Mouse (Mus musculus) embryonic facial prominence, embryonic 14.5 days (tissue): ENCODE data around the gene Camk2g. TPM values are rescaled to one million over a fixed set of nuclear protein-coding genes. Genes with fewer than 3 reads are reported as not detected.

Experiments used
- ATAC-seq: fragments of 200-750 bp; cut with Nextera tagmentation; 2 replicates; pipeline ENCODE4 v1.8.0; 2017; ENCODE audit warnings: low read depth, moderate number of reproducible peaks, moderate TSS enrichment
- DNase-seq: peaks from one replicate; pipeline ENCODE4 v3.0.0-alpha.2; 2015; ENCODE audit warnings: low spot score
- H3K27ac ChIP-seq: fragments of 300-500 bp; sonication (generic); replicated peaks from 2 replicates; pipeline ENCODE4 v1.5.1; 2014; ENCODE audit warnings: low read depth, mild to moderate bottlenecking, low read length, moderate library complexity
- H3K27me3 ChIP-seq: fragments of 300-500 bp; sonication (generic); replicated peaks from 2 replicates; pipeline ENCODE4 v1.6.1; 2014; ENCODE audit warnings: low read length; ENCODE audit not compliant: control insufficient read depth, insufficient read depth
- H3K36me3 ChIP-seq: fragments of 300-500 bp; sonication (generic); 2 replicates; pipeline ENCODE4 v1.6.1; 2014; ENCODE audit warnings: low read length, mixed read lengths; ENCODE audit not compliant: control insufficient read depth, insufficient read depth
- H3K4me1 ChIP-seq: fragments of 300-500 bp; sonication (generic); 2 replicates; pipeline ENCODE4 v1.6.1; 2014; ENCODE audit warnings: antibody characterized with exemption, low read length; ENCODE audit not compliant: control insufficient read depth, insufficient read depth
- H3K4me2 ChIP-seq: fragments of 300-500 bp; sonication (generic); 2 replicates; pipeline ENCODE4 v1.6.1; 2014; ENCODE audit warnings: low read depth, mild to moderate bottlenecking, low read length, moderate library complexity, mixed read lengths
- H3K4me3 ChIP-seq: fragments of 300-500 bp; sonication (generic); 2 replicates; pipeline ENCODE4 v1.5.1; 2014; ENCODE audit warnings: low read depth, mild to moderate bottlenecking, low read length
- H3K9ac ChIP-seq: fragments of 300-500 bp; sonication (generic); 2 replicates; pipeline ENCODE4 v1.6.1; 2014; ENCODE audit warnings: low read depth, mild to moderate bottlenecking, low read length, moderate library complexity, mixed read lengths
- H3K9me3 ChIP-seq: fragments of 300-500 bp; sonication (generic); 2 replicates; pipeline ENCODE4 v1.6.1; 2016; ENCODE audit warnings: low read length; ENCODE audit not compliant: control insufficient read depth
- WGBS: fragments of 180-500 bp; shearing (Covaris S2); extraction: QIAGEN DNeasy Blood & Tissue Kit; methylation state at CpG from one replicate; pipeline ENCODE4 v1.1.7; 2014; 5-methylcytosine and 5-hydroxymethylcytosine counted together
- polyA plus RNA-seq: library from polyadenylated mRNA; unstranded; fragments of >200 nt; fragmentation: Nextera tagmentation; extraction: Ambion mirVana; gene quantifications from 2 replicates; pipeline ENCODE4 v1.2.1, GENCODE M21; 2014

Camk2g gene
- 54.6 and 67.7 TPM in 2 replicates for polyA plus RNA-seq

- H3K9ac ChIP-seq = peak within 1 kb of the TSS; percentile 82
- H3K4me3 ChIP-seq = peak within 1 kb of the TSS; percentile 85
- DNase-seq (peak; percentile 93), ATAC-seq (peak; percentile 91)
- H3K4me2 ChIP-seq = peak within 1 kb of the TSS; percentile 87
- under 1% methylated on average over 22 of the region's 76 CpGs for WGBS
- no peaks in the 10 kb centered on the region for H3K27me3 ChIP-seq
- peaks cover 31% of the 10 kb centered on the region for H3K4me1 ChIP-seq
- H3K27ac ChIP-seq = peak within 1 kb of the TSS; percentile 71
- peaks cover 28% of the 10 kb centered on the region for H3K36me3 ChIP-seq
- H3K9me3 ChIP-seq = no peaks in the 10 kb centered on the region
Measured at GRCm38 (mm10) chr14:20793758-20794531, at the start of gene Camk2g. Gene Camk2g (minus strand): TSS chr14:20794088.

DNA sequence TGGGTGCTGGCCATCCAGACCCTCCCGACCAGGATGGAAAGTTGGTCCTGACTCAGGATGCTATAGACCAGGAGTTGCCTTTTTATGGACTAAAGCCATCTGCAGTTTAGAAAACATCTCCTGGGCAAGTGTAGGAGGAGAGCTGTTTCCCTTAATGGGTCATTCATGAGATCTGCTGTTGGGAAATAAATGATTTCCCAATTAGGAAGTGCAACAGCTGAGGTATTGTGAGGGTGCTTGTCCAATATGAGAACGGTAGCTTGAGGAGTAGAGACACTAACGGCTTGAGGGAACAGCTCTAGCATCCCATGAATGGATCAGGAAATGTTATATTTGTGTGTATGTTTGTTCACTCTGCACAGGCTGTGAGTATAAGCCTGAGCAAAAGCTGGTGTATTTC, 48.7 kb upstream of the Camk2g start:
- no peak overlapping the region for H3K27ac ChIP-seq
- no peak for ATAC-seq
- WGBS = 84% methylated on average over 3 of the region's 3 CpGs
- H3K27me3 ChIP-seq = no peaks in the 10 kb centered on the region
- no peaks in the 10 kb centered on the region for H3K36me3 ChIP-seq
- H3K9ac ChIP-seq = no peak overlapping the region
- no peaks in the 10 kb centered on the region for H3K9me3 ChIP-seq
- DNase-seq = no peak
- H3K4me2 ChIP-seq = no peak overlapping the region
- H3K4me1 ChIP-seq = 0 out of 2 replicates have a peak, but pooled peaks cover 5% of the 10 kb centered on the region
- no peak overlapping the region for H3K4me3 ChIP-seq

DNA sequence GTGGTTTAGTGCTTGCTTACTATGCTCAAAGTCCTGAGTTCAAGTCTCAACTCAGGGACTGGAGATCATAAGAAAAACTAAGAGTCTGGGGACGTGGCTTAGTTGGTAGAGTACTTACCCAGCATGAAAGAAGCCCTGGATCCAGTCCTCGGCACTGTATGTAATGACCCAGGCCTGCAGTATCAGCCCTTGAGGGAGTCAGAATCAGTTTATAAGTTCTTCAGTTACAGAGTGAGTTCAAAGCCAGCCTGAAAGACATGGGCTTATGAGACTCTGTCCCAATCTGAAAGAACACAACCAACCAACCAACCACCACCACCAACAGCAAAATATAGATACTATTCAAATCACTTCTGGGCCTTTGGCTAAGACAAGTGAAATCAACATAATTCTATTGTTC, 47.6 kb upstream of the Camk2g start:
- Histone ChIP-seq H3K27me3 (no peaks in the 10 kb centered on the region), H3K27ac (no peak overlapping the region), H3K9me3 (no peaks in the 10 kb centered on the region), H3K4me3 (no peak overlapping the region), H3K4me1 (0 out of 2 replicates have a peak, but pooled peaks cover 5% of the 10 kb centered on the region), H3K9ac (no peak overlapping the region), H3K4me2 (no peak overlapping the region), H3K36me3 (no peaks in the 10 kb centered on the region)
- ATAC-seq (no peak), DNase-seq (no peak)
- 91% methylated on average over 2 of the region's 2 CpGs for WGBS

- Histone ChIP-seq H3K4me3 (peak overlapping the region; percentile 45; the same call in 1 of the 2 replicates), H3K27ac (no peak overlapping the region), H3K27me3 (no peaks in the 10 kb centered on the region), H3K9me3 (no peaks in the 10 kb centered on the region), H3K9ac (no peak overlapping the region), H3K4me2 (peak overlapping the region; percentile 75), H3K4me1 (no peaks in the 10 kb centered on the region), H3K36me3 (no peaks in the 10 kb centered on the region)
- WGBS = 68% methylated on average over 7 of the region's 7 CpGs
- DNase-seq (no peak), ATAC-seq (no peak)
Measured at GRCm38 (mm10) chr14:20837681-20838080, 43.8 kb upstream of the Camk2g start.

DNA sequence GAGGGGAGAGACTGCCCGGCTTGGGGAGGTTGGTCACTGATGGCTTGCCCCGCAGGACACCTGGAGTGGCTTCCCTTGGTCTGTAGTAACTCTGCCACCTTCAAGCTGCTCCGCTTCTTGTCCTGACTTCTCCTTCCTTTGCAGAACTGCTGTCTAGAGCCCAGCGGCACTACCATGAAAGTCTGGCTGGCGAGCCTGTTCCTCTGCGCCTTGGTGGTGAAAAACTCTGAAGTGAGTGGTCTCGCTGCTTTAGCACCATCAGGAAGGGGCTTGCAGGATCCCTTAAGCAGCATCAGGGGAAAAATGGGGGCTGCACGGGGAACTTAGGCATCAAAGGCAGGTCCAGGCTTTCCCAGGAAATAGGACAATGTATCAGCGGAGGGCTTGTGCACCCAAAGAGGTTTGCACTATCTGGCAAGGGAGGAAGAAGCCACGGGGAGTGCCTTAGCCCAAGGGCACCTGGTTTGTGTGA, 43.1 kb upstream of the Camk2g start:
- WGBS = 6% methylated on average over 10 of the region's 10 CpGs
- ATAC-seq (peak; percentile 42; the same call in 1 of the 2 replicates), DNase-seq (no peak)
- Histone ChIP-seq H3K4me1 (no peaks in the 10 kb centered on the region), H3K4me2 (peak overlapping the region; percentile 75), H3K4me3 (peak overlapping the region; percentile 45), H3K9ac (peak overlapping the region; percentile 66), H3K27me3 (no peaks in the 10 kb centered on the region), H3K27ac (no peak overlapping the region), H3K36me3 (no peaks in the 10 kb centered on the region), H3K9me3 (no peaks in the 10 kb centered on the region)

DNA sequence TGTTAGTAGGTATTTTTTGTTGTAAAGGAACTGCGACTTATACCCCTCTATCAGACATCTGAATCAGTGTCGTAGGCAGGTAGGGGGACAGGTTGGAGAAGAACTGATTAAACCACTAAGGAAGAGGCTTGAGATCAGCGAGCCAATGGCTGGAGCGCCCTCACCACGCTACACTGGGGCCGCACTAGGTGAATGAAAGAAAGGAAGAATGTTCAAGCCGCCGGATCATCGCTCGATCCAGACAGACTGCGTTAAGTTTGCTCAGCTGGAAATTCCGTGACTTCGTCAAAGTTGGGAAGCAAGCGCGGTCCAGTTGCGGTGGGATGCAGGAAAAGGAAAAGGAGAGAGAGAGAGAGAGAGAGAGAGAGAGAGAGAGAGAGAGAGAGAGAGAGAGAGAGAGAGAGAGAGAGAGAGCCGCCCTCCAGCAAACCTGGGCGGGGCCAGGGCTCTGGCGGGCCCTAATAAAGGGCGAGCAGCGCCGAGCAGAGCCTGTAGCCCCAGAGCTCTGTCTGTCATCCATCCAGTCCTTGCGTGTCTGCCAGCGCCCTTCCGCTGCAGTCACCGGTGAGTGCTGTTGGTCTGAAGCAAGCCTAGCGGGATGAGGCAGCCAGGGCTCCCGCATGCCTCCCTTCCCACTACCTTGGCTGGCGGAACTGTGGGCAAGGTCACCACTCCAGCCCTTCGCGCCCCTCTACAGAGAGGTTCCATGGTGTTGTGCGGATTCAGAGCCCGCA, 42.5 kb upstream of the Camk2g start, which contains the start of gene Plau:
Plau (plus strand) TSS at position 490 of the 734 bp plus-strand sequence.
- Histone ChIP-seq H3K27ac (no peak within 1 kb of the TSS), H3K9me3 (no peaks in the 10 kb centered on the region)

DNA sequence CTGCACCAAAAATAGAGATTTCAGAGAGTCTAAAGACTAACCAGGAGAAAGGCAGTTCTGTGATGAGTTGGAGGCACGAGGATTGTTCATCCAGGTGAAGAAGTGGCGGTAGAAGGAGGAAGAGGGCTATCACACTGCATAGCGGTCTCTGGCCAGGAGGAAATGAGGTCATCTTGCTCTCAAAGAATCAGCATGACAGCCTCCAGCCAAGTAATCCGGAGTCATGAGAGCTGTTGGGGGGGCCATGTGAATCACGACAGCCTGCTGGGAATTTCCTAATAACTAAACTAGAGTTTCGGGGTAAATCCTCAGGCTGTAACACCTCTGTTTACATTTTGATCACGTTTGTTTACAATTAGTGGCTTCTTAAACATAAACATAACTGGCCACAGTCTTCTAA, 40.2 kb upstream of the Camk2g start:
- ATAC-seq (no peak), DNase-seq (no peak)
- no peaks in the 10 kb centered on the region for H3K36me3 ChIP-seq
- no peak overlapping the region for H3K9ac ChIP-seq
- H3K27ac ChIP-seq = no peak overlapping the region
- WGBS = 55% methylated on average over 7 of the region's 7 CpGs
- no peak overlapping the region for H3K4me2 ChIP-seq
- no peaks in the 10 kb centered on the region for H3K9me3 ChIP-seq
- no peak overlapping the region for H3K4me3 ChIP-seq
- peaks cover 6% of the 10 kb centered on the region for H3K4me1 ChIP-seq
- H3K27me3 ChIP-seq = no peaks in the 10 kb centered on the region

More for the DNA sequence above, 42.5 kb upstream of the Camk2g start, which contains the start of gene Plau:
- H3K9ac ChIP-seq = peak within 1 kb of the TSS; percentile 66
- peak within 1 kb of the TSS; percentile 75 for H3K4me2 ChIP-seq
- 2% methylated on average over 20 of the region's 33 CpGs for WGBS
- peak within 1 kb of the TSS; percentile 45 for H3K4me3 ChIP-seq
- ATAC-seq (peak; percentile 92), DNase-seq (peak; percentile 91)
- no peaks in the 10 kb centered on the region for H3K36me3 ChIP-seq
- no peaks in the 10 kb centered on the region for H3K27me3 ChIP-seq
- no peaks in the 10 kb centered on the region; the same call in 1 of the 2 replicates for H3K4me1 ChIP-seq

DNA sequence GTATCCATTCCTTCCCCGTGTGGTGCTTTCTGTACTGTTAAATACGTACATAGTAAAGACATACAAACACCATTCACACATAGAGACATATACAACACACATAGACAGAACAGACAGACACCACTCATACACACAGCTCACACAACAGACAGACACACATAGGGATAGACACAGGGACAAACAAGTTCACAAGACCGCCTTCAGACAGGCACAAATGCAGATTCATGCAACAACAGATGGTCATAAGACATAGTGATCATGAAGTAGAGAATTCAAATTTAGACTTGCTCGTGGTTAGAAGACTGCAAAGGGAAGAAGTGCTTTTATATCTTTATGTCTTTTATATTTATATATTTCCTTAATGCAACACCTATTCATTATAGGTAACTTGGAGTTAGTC, 39.6 kb upstream of the Camk2g start:
- no peak for DNase-seq
- Histone ChIP-seq H3K9ac (no peak overlapping the region), H3K4me2 (no peak overlapping the region), H3K27me3 (no peaks in the 10 kb centered on the region), H3K27ac (no peak overlapping the region), H3K4me3 (no peak overlapping the region), H3K36me3 (no peaks in the 10 kb centered on the region), H3K9me3 (no peaks in the 10 kb centered on the region), H3K4me1 (peaks cover 6% of the 10 kb centered on the region)
- ATAC-seq = no peak
- 85% methylated on average over 4 of the region's 4 CpGs for WGBS
